Mouse (Mus musculus): ENCODE measurements at regions not wholly inside any gene's neighbourhood (a gene's known extent, or its start where the extent isn't known, plus 50 kb on each side); places are given as distances from the start of the nearest gene placed in this dataset.

DNA sequence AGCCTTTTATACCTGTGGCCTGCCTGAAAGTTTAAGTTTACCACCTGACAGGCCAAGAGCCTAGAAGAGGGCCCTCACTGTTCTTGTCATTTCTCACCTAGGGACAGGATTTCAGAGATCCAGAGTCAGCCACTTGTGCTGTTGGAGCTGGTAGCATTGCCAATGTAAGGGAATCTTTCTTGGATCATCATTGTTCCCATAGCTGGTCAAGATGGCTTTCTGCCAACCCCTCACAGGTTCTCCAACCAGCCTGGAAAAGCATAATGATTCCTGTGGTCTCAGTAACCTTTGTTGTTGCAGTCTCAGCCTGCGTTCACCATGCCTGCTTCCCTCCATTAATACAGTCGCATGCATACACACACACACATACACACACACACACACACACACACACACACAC, 67.1 kb upstream of the Nxpe4 start:
- DNase-seq (ENCODE audit: low spot score): no peak
- 78% methylated on average over 2 of the region's 2 CpGs for WGBS
- no peaks in the 10 kb centered on the region for H3K27me3 ChIP-seq (ENCODE audit: control insufficient read depth, insufficient read depth, low read length)
- H3K4me1 ChIP-seq (replicated peaks; ENCODE audit: control insufficient read depth, insufficient read depth, low read length): no peaks in the 10 kb centered on the region
- no peak overlapping the region for H3K4me3 ChIP-seq (ENCODE audit: low read depth, low read length)
- no peak overlapping the region for H3K9ac ChIP-seq (ENCODE audit: low read depth, low read length)
- ATAC-seq (ENCODE audit: low FRiP score): no peak
- H3K36me3 ChIP-seq (ENCODE audit: control insufficient read depth, insufficient read depth, low read length): no peaks in the 10 kb centered on the region
- H3K27ac ChIP-seq (ENCODE audit: low read depth, low read length): no peak overlapping the region
- H3K4me2 ChIP-seq (replicated peaks; ENCODE audit: low read depth, low read length): no peak overlapping the region
- no peaks in the 10 kb centered on the region for H3K9me3 ChIP-seq (ENCODE audit: control insufficient read depth, low read length)

DNA sequence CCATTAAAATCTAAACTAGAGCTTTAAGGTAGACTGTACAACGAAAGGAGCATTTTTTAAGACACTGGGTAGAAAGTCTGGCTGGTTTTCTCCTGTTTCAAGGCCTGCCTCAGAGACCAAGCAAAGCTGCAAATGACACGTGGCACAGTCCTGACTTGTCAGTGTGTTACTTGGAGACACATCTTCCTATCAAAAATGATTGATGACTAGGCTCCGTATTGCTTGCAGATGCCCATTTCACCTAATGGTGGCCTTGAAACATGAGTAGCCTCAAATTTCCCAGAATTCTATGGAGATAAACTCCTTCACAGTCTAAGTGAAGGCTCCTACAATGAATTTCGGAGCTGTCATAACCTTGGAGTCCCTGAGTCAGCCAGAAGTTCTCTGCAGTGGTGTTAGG, 62.0 kb upstream of the Nxpe4 start:
- peak; percentile 13 for DNase-seq (ENCODE audit: low spot score)
- no peak overlapping the region for H3K4me3 ChIP-seq (ENCODE audit: low read depth, low read length)
- H3K9ac ChIP-seq (ENCODE audit: low read depth, low read length): no peak overlapping the region
- no peaks in the 10 kb centered on the region for H3K27me3 ChIP-seq (ENCODE audit: control insufficient read depth, insufficient read depth, low read length)
- no peaks in the 10 kb centered on the region for H3K36me3 ChIP-seq (ENCODE audit: control insufficient read depth, insufficient read depth, low read length)
- no peaks in the 10 kb centered on the region for H3K9me3 ChIP-seq (ENCODE audit: control insufficient read depth, low read length)
- no peaks in the 10 kb centered on the region for H3K4me1 ChIP-seq (replicated peaks; ENCODE audit: control insufficient read depth, insufficient read depth, low read length)
- 63% methylated on average over 4 of the region's 4 CpGs for WGBS
- H3K27ac ChIP-seq (ENCODE audit: low read depth, low read length): no peak overlapping the region
- ATAC-seq (ENCODE audit: low FRiP score): no peak
- H3K4me2 ChIP-seq (replicated peaks; ENCODE audit: low read depth, low read length): no peak overlapping the region

DNA sequence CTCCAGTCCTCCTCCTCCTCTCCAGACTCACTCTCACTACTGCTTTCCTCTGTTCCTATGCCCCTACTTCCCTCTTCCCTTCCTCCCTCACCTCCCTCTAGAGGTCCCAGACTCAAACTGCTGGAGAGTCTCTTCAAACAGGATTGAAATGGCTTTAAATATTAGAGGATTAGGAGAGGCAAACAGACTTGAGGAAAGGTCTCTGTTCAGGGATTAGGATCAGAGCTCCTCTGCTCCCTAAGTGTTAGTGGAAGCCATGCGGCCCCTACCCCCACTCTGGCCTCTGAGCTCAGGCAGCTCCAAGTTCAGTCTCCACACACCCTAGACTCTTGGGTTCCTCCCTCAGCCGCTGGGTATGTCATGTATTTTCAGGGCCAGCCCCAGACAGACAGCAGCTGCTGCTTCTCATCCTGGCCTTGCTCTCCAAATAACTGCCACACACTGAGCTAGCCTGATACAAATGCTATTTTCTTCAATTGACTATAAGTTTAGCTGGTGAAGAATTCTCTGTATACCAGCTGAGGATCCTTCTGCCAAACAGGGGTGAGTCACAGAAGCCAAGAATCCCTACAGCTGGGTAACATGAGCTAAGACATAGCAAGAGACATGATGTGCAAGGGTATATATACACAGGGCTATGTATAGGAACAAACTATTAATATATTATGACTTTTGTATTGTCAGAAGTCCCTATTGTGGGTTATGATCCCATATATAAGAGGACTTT, 55.2 kb upstream of the Nxpe4 start:
- H3K4me2 ChIP-seq (replicated peaks; ENCODE audit: low read depth, low read length): no peak overlapping the region
- H3K9ac ChIP-seq (ENCODE audit: low read depth, low read length): no peak overlapping the region
- H3K36me3 ChIP-seq (ENCODE audit: control insufficient read depth, insufficient read depth, low read length): no peaks in the 10 kb centered on the region
- H3K4me3 ChIP-seq (ENCODE audit: low read depth, low read length): no peak overlapping the region
- DNase-seq (ENCODE audit: low spot score) (no peak), ATAC-seq (ENCODE audit: low FRiP score) (no peak)
- no peaks in the 10 kb centered on the region for H3K9me3 ChIP-seq (ENCODE audit: control insufficient read depth, low read length)
- no peaks in the 10 kb centered on the region for H3K4me1 ChIP-seq (replicated peaks; ENCODE audit: control insufficient read depth, insufficient read depth, low read length)
- no peak overlapping the region for H3K27ac ChIP-seq (ENCODE audit: low read depth, low read length)
- 57% methylated on average over 2 of the region's 2 CpGs for WGBS
- H3K27me3 ChIP-seq (ENCODE audit: control insufficient read depth, insufficient read depth, low read length): no peaks in the 10 kb centered on the region

DNA sequence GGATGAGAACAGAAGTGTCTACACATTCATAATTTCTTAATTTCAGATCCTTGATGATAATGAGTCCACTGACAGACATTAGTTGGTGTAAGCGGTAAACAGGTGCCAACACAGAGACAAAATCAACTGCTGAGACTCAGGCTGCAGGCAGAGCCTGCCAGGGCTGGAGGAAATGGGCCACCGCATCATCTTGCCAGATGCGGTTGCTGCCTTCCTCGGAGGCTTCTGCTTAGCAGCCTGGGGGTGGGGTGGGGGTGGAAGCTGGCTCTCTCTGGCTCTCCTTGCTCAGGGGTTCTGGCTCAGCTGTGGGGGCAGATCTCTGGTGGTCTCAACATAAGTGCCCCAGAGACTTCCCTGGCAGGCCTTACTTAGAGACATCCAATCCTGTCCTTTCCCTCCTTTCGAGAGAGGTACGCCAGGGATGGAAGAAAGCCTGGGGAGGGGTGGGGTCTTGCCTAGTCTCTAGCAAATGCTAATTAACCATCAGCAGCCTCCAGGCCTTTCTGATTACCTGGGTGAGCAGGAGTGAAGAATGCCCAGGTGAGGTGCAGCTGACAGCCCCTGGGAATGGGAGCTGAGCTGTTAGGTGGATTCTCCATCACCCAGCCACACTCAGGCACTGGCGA, 52.7 kb upstream of the Nxpe4 start:
- Histone ChIP-seq H3K27ac (ENCODE audit: low read depth, low read length) (no peak overlapping the region), H3K4me2 (replicated peaks; ENCODE audit: low read depth, low read length) (no peak overlapping the region), H3K9me3 (ENCODE audit: control insufficient read depth, low read length) (no peaks in the 10 kb centered on the region), H3K9ac (ENCODE audit: low read depth, low read length) (no peak overlapping the region), H3K36me3 (ENCODE audit: control insufficient read depth, insufficient read depth, low read length) (no peaks in the 10 kb centered on the region), H3K27me3 (ENCODE audit: control insufficient read depth, insufficient read depth, low read length) (no peaks in the 10 kb centered on the region), H3K4me1 (replicated peaks; ENCODE audit: control insufficient read depth, insufficient read depth, low read length) (no peaks in the 10 kb centered on the region), H3K4me3 (ENCODE audit: low read depth, low read length) (no peak overlapping the region)
- WGBS: 61% methylated on average over 7 of the region's 7 CpGs
- ATAC-seq (ENCODE audit: low FRiP score) (no peak), DNase-seq (ENCODE audit: low spot score) (no peak)

DNA sequence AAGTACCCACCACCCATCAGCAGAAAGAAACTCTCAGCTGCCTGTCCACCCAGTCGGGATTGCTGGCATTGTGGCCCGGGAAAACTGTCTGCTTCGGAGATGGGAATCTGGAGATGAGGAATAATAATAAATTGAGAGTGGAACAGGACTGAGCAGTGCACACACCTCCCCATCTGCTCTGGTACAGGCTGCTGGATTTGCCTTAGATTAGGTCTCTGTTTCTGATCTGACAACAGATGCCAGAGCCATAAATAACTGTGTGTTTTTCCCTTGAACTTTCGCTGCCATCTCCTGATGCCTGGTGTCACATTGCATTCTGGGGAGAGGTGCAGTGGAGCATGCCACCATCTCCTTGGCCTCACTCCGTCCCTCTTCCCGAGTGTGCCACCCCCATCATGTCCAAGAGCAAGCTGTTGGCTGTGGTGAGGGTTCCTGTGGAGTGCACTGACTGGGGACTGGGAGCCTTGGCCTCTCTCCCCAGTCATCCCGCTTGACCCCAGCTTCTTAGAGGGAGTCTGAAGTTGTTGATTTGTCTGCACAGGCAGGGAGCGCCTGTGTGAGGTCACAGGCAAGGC, 50.4 kb upstream of the Nxpe4 start:
- WGBS: 62% methylated on average over 8 of the region's 8 CpGs

More for the DNA sequence above, 50.4 kb upstream of the Nxpe4 start:
- Histone ChIP-seq H3K4me2 (replicated peaks; ENCODE audit: low read depth, low read length) (no peak overlapping the region), H3K4me1 (replicated peaks; ENCODE audit: control insufficient read depth, insufficient read depth, low read length) (no peaks in the 10 kb centered on the region), H3K27me3 (ENCODE audit: control insufficient read depth, insufficient read depth, low read length) (no peaks in the 10 kb centered on the region), H3K36me3 (ENCODE audit: control insufficient read depth, insufficient read depth, low read length) (no peaks in the 10 kb centered on the region), H3K9ac (ENCODE audit: low read depth, low read length) (no peak overlapping the region), H3K4me3 (ENCODE audit: low read depth, low read length) (no peak overlapping the region), H3K9me3 (ENCODE audit: control insufficient read depth, low read length) (no peaks in the 10 kb centered on the region), H3K27ac (ENCODE audit: low read depth, low read length) (no peak overlapping the region)
- no peak for ATAC-seq (ENCODE audit: low FRiP score)
- DNase-seq (ENCODE audit: low spot score): no peak

All from hindbrain, embryonic 11.5 days (tissue).